Mouse (Mus musculus) liver, embryonic 14.5 days (tissue): ENCODE results near the gene Cuedc1.

Experiments
- CTCF ChIP-seq: IDR thresholded peaks from 2 replicates; pipeline ENCODE4 v1.5.1; 2016; ENCODE audit warnings: antibody characterized with exemption, low read depth, control low read depth
- EP300 ChIP-seq: IDR thresholded peaks from 2 replicates; pipeline ENCODE4 v1.6.1; 2016; ENCODE audit warnings: antibody characterized with exemption, low read depth

DNA sequence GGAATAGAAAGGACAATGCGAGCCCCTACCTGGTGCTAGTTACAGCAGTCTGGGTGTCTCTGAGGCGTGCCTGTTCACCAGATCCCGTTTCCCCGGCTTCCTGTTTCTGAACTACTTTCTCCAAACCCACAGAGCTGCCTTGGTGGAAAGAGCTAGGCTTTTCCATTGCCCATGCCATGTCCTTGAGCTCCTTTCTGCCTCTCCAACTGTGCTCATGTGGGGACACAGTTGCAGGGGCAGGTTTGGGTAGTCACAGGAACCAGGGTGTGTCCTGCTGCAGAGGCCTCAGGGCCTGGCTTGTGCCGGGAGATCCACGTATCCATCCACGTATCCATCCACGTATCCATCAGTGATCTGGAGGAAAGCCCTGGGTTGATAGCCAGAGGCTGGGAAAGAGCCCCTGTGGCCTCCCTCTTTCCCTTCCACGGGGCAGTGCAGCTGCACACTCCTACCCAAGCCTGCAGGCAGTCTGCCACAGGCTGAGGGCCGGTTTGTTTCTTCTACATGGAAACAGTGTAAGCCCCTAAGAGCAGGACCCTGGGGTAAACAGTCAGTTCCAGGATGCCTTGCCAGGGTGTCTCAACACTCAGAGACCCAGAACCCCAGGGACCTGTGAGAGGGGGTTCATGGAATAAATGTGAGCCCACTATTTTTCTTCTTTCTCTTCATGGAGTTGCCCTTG is 68.0 kb downstream of the Cuedc1 start:
- TF ChIP-seq CTCF = no peak
- TF ChIP-seq EP300 = no peak
